Mouse (Mus musculus) cerebellum, adult (tissue): ENCODE results near the gene Zfp971.
"Not testable (repeated sequence)": the region's sequence is repeated elsewhere in the genome, so short reads cannot be mapped to it uniquely, and the experiment has no call there.

Experiments used
- ATAC-seq: cut with Nextera tagmentation; 2 replicates; pipeline ENCODE4 v1.9.2; 2017; ENCODE audit warnings: mild to moderate bottlenecking, moderate library complexity, mixed read lengths; ENCODE audit not compliant: insufficient number of reproducible peaks, low FRiP score, low TSS enrichment

Gene Zfp971

DNA sequence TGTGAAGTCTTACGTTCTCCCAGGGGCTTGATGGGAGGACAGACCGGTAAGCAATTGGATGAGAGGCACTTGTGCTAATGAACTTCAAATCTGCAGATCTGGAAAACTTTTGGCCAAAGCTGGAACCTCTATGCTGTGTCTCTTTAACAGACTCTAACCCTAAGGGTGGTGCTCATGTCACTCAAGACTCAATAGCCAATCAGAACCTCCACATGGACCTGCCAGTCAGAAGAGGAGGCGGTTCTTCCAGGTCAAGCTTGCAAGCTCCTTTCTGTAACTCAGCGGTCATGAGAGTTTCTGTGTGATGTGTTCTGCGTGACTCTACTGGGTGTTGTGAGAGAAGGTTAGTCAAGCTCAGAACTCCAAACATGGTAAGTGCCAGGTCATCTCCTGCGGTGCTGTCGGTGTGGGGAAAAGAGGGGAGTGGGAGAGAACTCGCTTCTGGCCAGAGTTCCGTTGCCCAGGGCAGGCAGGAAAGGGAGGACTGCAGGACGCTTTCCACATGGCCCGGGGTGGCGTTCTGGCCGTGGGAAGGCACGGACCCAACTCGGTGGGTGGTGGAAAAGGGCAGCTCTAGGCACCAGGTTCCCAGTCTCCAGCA is at the start of gene Zfp971:
Gene Zfp971 (plus strand): TSS at position 274 of the 601 bp plus-strand sequence.
- ATAC-seq: not testable (repeated sequence)

DNA sequence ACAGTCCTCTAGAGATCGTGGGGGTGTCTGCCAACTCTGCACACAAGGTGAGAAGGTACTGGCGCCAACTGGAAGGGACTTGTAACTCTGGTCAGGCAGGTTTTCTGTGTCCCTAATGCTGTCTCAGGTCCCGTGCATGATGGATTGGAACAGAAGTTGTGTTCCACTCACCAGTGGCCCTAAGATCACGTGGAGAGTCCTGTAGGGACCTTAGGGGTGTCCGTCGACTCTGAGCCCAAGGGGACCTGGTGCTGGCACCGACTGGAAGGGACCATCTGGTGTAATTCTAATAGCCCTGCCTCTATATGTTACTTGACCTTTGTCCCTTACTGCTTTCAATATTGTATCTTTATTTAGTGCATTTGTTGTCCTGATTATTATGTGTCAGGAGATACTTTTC is 48.3 kb upstream of the Zfp971 start:
- not testable (repeated sequence) for ATAC-seq

DNA sequence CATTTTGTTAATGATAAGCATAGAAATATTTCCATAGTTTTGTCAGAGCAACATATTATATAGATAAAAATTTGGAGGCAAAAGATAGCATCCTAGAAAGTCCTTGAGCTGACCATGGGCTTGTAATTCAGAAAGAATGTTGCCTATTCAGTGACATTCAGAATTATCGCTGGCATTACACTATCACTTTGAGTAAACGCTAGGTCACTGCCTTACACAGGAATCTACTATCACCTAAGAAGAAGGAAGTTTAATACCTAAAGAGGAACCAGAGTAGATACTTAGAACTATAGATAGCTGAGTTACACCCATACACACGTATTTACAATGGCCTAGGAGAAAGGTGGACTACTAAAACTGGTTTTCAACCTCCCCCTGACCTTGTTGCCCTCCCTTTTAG is 3.6 kb upstream of the Zfp971 start:
- not testable (repeated sequence) for ATAC-seq

DNA sequence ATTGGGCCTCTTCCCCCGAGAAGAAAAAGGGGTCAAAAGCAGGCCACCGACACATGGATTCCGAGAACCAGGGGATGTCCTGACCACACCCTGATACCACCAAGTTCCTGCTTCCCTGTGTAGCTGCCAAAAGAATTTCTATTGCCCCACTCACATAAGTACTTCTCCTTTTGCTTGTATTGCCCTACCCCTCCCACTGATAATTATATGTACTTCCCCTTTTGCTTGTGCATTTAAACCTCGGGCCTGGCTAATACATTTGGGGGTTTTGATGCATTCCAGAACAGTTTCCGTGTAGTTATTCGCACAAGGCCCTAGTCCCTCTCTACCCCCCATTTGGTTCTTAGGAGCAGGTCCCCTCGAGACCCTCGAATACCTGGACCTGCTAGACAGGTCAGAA is 2.3 kb upstream of the Zfp971 start:
- not testable (repeated sequence) for ATAC-seq

DNA sequence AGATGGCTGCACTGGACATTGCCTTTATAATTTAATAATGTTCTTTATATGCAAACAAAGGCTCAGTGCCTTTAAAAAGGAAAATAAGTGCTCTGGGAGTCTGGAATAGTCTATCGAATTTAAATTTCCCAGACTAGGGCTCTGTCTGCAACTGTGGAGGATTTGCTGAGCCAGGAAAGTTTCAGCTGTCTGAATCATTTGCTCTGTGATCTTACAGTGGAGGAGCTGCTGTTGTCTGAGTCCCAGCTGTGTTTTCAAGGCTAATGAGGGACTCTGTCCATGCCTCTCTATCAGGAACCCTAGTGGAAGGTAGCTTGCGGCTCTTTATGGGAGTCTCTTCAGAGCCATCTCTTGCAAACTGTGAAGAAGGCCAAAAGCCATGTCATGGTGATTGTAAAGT is 777 bp downstream of the Zfp971 start:
- not testable (repeated sequence) for ATAC-seq

DNA sequence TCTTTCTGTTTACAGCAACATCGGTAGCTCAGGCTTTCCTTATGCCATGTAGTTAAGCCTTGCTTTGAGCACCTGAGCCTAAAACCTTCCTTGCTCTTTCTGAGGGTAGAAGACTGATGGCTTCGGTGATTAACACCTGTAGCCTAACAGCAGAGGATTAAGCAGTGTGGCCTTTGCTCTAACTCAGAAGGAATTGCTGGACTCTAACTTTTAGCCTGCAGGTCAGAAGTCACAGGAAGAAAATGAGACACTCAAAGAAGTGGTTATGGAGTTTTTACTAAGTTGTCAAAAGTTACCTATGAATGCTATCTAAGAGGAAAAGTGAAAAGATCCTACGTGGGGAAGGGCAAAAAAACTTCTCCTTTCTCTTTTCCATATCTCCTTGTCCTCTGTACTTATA is 4.5 kb downstream of the Zfp971 start:
- ATAC-seq: not testable (repeated sequence)

DNA sequence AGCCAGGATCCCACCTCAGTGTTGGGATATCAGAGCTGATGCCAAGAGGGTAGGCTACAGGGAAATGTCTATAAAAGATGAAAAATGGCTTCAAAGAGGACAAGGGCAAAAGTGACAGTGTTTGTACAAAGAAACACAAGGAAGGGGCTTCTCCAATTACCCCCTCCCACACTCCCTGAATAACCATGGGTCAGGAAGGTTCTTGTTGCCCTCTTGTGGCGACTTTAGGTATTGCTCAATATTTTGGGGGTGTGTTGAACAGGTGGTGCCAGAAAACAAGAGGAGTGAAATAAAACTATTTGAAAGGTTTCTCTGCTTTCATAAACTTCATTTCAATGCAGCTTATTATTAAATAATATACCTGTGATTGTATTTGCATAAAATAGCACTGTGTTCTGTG is 35.1 kb downstream of the Zfp971 start:
- no peak for ATAC-seq

DNA sequence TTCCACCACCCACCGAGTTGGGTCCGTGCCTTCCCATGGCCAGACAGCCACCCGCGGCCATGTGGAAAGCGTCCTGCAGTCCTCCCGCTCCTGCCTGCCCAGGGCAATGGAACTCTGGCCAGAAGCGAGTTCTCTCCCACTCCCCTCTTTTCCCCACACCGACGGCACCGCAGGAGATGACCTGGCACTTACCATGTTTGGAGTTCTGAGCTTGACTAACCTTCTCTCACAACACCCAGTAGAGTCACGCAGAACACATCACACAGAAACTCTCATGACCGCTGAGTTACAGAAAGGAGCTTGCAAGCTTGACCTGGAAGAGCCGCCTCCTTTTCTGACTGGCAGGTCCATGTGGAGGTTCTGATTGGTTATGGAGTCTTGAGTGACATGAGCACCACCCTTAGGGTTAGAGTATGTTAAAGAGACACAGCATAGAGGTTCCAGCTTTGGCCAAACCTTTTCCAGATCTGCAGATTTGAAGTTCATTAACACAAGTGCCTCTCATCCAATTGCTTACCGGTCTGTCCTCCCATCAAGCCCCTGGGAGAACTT is 55.2 kb downstream of the Zfp971 start, which contains the start of gene Zfp931:
Gene Zfp931 (minus strand): TSS at position 311 of the 552 bp plus-strand sequence.
- ATAC-seq: not testable (repeated sequence)
